Mouse (Mus musculus) thymus, adult 2 months (tissue): ENCODE measurements around the gene Ubox5.

Source experiments
- CTCF ChIP-seq: fragments of 200-500 bp; IDR thresholded peaks from 2 replicates; pipeline ENCODE4 v1.5.1; 2012; ENCODE audit warnings: mild to moderate bottlenecking, control low read depth, low read length, moderate library complexity, borderline replicate concordance; ENCODE audit not compliant: control insufficient read depth, poor library complexity, insufficient read depth; ENCODE audit errors: extremely low read depth
- POLR2A ChIP-seq: fragments of 200-500 bp; IDR thresholded peaks from 2 replicates; pipeline ENCODE4 v1.6.1; 2012; ENCODE audit warnings: mild to moderate bottlenecking, low read length, control low read depth, moderate library complexity; ENCODE audit not compliant: control insufficient read depth, poor library complexity, insufficient read depth; ENCODE audit errors: extremely low read depth

- TF ChIP-seq POLR2A (no peak), CTCF (no peak)
Measured at GRCm38 (mm10) chr2:130577021-130577420, 52.8 kb downstream of the Ubox5 start.
